Mouse (Mus musculus): ENCODE measurements at regions not wholly inside any gene's neighbourhood (a gene's known extent, or its start where the extent isn't known, plus 50 kb on each side); places are given as distances from the start of the nearest gene placed in this dataset.

- DNase-seq: no peak
These were observed 114.4 kb downstream of the Sox2 start for GRCm38 (mm10) chr3:34764559-34764958.

DNA sequence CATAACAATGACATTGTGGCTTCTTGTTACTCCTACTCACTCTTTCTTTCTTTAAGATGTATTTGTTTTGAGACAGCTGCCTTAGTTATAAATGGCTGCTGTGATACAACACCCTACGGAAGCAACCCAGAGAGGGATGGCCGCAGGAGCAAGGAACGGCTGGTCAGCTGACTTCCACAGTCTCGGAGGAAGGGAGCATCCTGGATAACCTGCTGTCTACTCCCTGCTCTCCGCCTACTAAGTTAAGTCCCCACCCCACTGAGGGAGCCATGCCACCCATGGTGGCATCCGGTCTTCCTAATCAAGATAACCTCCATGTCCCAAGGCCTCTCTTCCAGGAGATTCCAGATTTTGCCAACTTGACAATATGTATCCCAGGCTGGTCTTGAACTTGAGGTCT is 114.9 kb downstream of the Sox2 start:
- no peak for DNase-seq

DNA sequence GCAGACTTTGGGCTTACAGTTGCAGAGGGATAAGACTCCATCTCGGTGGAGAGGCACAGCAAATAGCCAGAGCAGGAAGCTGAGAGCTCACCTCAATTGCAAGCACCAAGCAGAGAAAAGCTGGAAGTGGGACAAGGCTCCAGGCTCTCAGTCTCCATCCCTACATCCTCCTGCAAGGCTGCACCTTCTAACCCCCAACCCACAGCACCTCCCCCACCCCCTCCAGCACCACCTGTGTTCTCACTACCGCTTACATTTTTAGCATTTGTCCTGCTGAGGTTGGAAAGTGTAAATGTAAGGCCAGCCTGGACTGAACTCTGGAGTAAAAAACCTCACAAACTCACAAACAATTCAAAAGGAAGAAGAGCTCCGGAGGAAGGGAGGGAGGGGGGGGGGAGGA is 119.6 kb downstream of the Sox2 start:
- no peak for DNase-seq

DNA sequence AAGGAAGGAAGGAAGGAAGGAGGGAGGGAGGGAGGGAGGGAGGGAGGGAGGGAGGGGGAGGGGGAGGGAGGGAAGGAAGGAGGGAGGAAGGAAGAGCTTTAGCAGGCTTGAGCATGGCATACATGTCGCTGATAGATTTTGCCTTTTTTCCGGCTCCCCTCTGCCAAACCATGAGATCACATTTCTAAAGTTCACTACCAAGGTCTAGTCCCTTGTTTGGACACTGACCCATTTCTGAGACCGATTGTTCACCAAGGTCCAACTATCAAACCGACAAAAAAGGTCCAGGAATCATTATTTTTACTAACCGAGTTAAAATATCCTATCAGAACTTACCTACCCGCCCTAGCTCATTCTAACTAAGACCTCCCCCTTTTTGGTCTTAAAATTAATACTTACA is 120.1 kb downstream of the Sox2 start:
- DNase-seq: no peak

GRCm38 (mm10) chr3:34772035-34772434 is 121.8 kb downstream of the Sox2 start:
- DNase-seq: no peak

GRCm38 (mm10) chr3:34773678-34774425 is 123.6 kb downstream of the Sox2 start:
- DNase-seq: no peak

GRCm38 (mm10) chr3:34781770-34782169 is 131.6 kb downstream of the Sox2 start:
- no peak for DNase-seq

GRCm38 (mm10) chr3:34783398-34783797 is 133.2 kb downstream of the Sox2 start:
- DNase-seq: no peak

- no peak for DNase-seq
These were observed 137.0 kb downstream of the Sox2 start for GRCm38 (mm10) chr3:34787211-34787610.

GRCm38 (mm10) chr3:34795103-34795983 is 145.1 kb downstream of the Sox2 start:
- DNase-seq: peak in 1 of 2 experiments; percentile 40

DNA sequence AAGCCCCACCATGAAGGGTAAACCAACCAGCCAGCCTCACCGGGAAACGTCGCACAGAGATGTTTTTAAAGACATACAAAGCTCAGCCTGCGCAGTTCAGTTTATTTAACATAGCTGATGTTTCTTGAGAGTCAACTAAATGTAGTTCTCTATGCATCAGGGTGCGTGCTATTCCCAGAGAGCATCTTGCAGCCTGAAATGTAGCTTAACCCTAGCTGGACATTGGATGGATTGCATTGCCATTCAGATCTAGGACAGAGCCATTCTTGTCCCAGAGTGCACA is 145.7 kb downstream of the Sox2 start:
- DNase-seq: no peak

GRCm38 (mm10) chr3:34808833-34809232 is 158.6 kb downstream of the Sox2 start:
- DNase-seq: no peak

DNA sequence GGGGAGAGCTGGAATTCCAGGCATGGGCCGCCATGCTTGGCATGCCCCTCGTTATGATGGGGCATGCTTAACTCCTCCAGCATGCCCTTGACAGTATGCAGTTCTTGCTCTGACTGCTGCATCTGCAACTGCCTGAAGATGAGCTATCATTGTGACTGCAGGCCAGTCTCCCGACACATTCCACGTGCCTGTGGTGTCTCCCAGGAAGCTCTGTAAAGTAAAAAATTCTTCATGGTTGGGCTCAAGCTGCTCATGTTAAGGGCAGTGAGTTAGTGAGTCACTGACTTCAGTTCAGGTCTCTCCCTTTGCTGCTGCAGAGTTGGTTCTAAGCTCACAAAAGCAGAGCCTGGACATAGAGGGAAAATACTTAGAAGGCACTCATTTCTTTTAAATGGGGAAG is 161.5 kb downstream of the Sox2 start:
- no peak for DNase-seq

- DNase-seq: no peak
These were observed 162.9 kb downstream of the Sox2 start for GRCm38 (mm10) chr3:34813046-34813625.

- no peak for DNase-seq
These were observed 174.8 kb downstream of the Sox2 start for GRCm38 (mm10) chr3:34825036-34825435.

DNA sequence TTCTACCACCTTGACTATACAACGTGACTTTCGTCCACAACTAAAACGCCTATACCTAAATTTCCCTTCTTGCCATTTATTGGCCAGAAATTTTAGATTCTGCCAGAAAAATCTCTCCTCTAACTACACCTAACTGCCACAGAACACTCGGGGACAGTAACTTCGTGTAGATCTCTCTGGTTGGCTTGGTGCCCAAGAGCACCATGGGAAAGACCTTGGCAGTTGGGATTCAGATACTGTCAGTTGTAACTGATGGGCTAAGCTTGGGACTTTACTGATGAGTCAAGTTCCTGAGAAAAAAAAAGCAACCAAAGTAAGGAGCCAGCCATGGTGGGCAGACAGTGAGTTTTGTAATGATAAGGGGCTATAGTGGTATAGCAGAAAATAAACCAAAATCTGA is 176.2 kb downstream of the Sox2 start:
- no peak for DNase-seq

DNA sequence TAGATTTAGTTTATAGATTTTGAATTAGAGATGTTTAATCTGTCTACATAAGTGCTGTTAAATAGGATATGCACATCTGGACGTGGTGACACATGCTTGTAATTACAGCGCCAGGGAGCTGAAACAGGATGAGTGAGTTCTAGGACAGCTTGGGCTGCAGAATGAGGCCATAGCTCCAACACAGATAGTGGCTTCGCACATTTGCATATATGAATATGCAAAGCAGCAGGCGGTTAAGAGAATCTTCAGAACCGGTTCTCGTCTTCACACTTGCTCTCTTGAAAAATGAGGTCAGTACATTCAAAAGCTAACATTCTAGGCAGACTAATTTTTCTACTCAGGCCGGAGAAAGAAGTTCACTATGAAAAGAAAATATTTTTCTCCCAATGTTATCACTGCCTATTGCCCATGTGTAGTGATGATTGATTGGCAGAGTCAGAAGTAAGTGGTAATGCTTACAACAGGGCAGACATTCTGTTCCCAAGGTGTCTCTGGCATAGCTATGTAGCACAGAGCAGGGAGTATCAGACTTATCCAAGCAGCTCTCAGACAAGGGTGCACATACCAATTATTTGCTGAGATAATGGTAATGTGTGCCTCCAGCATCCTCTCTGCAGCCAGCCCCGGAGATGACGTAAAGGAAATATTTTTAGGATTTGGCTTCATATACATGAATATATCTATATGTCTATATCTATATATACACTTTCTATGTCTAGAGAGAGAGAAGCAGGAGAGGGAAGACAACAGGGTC is 178.4 kb downstream of the Sox2 start:
- DNase-seq: no peak

DNA sequence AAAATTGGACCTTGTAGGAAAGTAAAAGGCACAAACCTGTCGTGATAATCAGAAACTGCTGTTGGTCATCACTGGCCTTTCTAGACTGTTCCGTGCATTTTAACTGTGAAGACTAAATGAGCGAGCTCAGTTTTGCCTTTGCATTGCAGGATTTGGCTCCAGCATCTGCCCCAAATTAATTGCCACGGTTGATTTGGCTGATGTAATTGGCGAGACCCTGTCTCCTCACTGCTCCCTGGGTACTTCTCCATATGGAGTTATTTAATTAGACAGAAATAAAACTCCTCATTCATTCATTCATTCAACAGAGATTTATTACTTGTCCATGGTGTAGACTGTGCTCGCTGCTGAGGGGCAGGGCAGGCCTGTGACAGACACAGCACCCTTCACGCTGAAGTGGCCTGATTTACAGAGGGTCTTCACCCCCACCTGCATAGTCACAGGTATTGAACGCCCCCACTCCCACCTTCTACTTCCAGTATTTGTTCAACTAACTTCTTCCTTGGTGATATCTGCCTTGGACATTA is 186.6 kb downstream of the Sox2 start:
- DNase-seq: no peak

DNA sequence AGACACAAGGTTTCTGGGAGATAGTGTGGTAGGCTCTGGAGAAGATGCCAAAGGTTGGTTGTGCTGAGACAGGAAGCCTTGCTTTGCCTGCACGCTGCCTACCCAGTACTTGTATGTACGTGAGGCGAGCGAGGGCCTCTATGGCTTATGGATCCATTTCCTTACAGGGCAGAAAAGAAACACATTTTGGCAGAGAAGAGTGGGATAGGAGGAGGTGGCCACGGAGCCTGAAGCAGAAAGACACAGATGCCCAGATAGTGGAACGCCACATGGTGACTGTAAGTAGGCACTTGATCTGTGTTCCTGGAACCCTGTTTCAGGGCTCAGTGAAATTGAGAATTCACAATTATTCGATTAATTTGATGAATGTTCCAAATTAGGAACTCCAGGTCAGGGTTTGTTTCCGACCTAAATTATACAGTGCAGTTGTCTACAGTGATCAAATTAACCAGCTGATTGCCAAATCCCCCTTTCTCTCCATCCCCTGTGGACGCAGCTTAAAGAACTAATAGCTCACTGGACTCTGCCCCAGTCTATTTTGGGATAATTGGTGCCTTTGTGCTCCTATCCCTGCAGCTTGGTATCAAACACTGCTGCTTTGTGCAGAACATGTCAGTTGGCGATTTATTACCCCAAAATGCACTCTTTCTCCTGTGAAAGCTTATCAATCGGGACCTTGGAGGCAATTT is 187.6 kb downstream of the Sox2 start:
- no peak for DNase-seq

- DNase-seq: no peak
These were observed 210.9 kb downstream of the Sox2 start for GRCm38 (mm10) chr3:34860877-34861649.

- no peak for DNase-seq
These were observed 218.6 kb downstream of the Sox2 start for GRCm38 (mm10) chr3:34868698-34869409.
